Mouse (Mus musculus) heart, postnatal 0 days (tissue): ENCODE data around the gene Gm45799. TPM values are rescaled to one million over a fixed set of nuclear protein-coding genes. Genes with fewer than 3 reads are reported as not detected.

ENCODE experiments used
- ATAC-seq: fragments of 200-750 bp; cut with Nextera tagmentation; 2 replicates; pipeline ENCODE4 v1.8.0; 2017; ENCODE audit warnings: low read depth, moderate number of reproducible peaks, moderate library complexity; ENCODE audit not compliant: insufficient read depth
- DNase-seq: peaks from one replicate; pipeline ENCODE4 v3.0.0-alpha.2; 2016; ENCODE audit warnings: low spot score
- H3K27ac ChIP-seq: fragments of 300-500 bp; sonication (generic); 2 replicates; pipeline ENCODE4 v1.5.1; 2014; ENCODE audit warnings: low read depth, mild to moderate bottlenecking
- H3K27me3 ChIP-seq: fragments of 300-500 bp; sonication (generic); 2 replicates; pipeline ENCODE4 v1.6.1; 2014; ENCODE audit warnings: low read length, mixed read lengths; ENCODE audit not compliant: control insufficient read depth, insufficient read depth
- H3K36me3 ChIP-seq: fragments of 300-500 bp; sonication (generic); replicated peaks from 2 replicates; pipeline ENCODE4 v1.6.1; 2014; ENCODE audit warnings: low read length, mixed read lengths; ENCODE audit not compliant: control insufficient read depth, insufficient read depth
- H3K4me1 ChIP-seq: fragments of 300-500 bp; sonication (generic); 2 replicates; pipeline ENCODE4 v1.6.1; 2014; ENCODE audit warnings: antibody characterized with exemption; ENCODE audit not compliant: control insufficient read depth, insufficient read depth
- H3K4me2 ChIP-seq: fragments of 300-500 bp; sonication (generic); 2 replicates; pipeline ENCODE4 v1.6.1; 2014; ENCODE audit warnings: low read depth, mild to moderate bottlenecking, low read length, moderate library complexity
- H3K4me3 ChIP-seq: fragments of 300-500 bp; sonication (generic); 2 replicates; pipeline ENCODE4 v1.5.1; 2014; ENCODE audit warnings: low read depth, low read length
- H3K9ac ChIP-seq: fragments of 300-500 bp; sonication (generic); replicated peaks from 2 replicates; pipeline ENCODE4 v1.6.1; 2014; ENCODE audit warnings: low read depth, low read length, mixed read lengths
- H3K9me3 ChIP-seq: fragments of 300-500 bp; sonication (generic); replicated peaks from 2 replicates; pipeline ENCODE4 v1.6.1; 2016; ENCODE audit warnings: low read length; ENCODE audit not compliant: control insufficient read depth
- CTCF ChIP-seq: IDR thresholded peaks from 2 replicates; pipeline ENCODE4 v1.5.1; 2016; ENCODE audit warnings: antibody characterized with exemption, control low read depth, low read depth
- EP300 ChIP-seq: IDR thresholded peaks from 2 replicates; pipeline ENCODE4 v1.6.1; 2016; ENCODE audit warnings: antibody characterized with exemption, low read depth
- WGBS: fragments of 180-500 bp; shearing (Covaris S2); extraction: QIAGEN DNeasy Blood & Tissue Kit; methylation state at CpG from one replicate; pipeline ENCODE4 v1.1.7; 2014; 5-methylcytosine and 5-hydroxymethylcytosine counted together
- polyA plus RNA-seq: library from polyadenylated mRNA; unstranded; fragments of >200 nt; fragmentation: Nextera tagmentation; extraction: Ambion mirVana; gene quantifications from 2 replicates; pipeline ENCODE4 v1.2.1, GENCODE M21; 2015
- total RNA-seq: library from RNA; depleted of rRNA; stranded (reverse); fragments of >200 nt; gene quantifications from 2 replicates; pipeline ENCODE4 v1.2.3, GENCODE M21; 2014; ENCODE audit warnings: low replicate concordance

The Gm45799 gene
- total and polyA plus RNA-seq, 2 experiments from 2014 or later = 58.4 to 126 TPM

DNA sequence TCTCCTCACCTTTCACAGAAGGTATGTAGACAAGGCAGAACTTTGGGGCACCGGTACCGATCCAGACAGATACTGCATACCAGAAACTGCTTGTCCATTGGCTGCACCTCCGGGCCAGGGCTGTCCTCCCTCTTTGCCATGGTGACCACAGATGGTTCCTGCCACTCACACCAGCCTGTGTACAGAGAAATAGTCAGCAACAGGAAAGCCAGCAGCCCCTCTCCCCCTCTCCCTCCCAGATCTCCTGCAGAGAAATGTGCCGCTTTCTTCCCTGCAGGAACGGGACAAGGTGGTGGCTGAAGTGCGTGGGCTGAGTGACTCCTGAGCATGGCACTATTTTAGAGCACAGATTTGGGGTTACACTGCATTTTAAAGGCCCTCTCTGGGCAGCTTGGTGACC, 15.0 kb upstream of the Gm45799 start:
- H3K4me1 ChIP-seq = peaks cover 6% of the 10 kb centered on the region
- no peaks in the 10 kb centered on the region for H3K27me3 ChIP-seq
- DNase-seq = no peak
- WGBS = 69% methylated on average over 6 of the region's 6 CpGs
- TF ChIP-seq EP300 = no peak
- TF ChIP-seq CTCF = no peak
- no peak overlapping the region for H3K4me2 ChIP-seq
- no peak overlapping the region for H3K9ac ChIP-seq
- ATAC-seq = no peak
- no peak overlapping the region for H3K27ac ChIP-seq
- H3K9me3 ChIP-seq = no peaks in the 10 kb centered on the region
- H3K4me3 ChIP-seq = no peak overlapping the region
- peaks cover 41% of the 10 kb centered on the region for H3K36me3 ChIP-seq

DNA sequence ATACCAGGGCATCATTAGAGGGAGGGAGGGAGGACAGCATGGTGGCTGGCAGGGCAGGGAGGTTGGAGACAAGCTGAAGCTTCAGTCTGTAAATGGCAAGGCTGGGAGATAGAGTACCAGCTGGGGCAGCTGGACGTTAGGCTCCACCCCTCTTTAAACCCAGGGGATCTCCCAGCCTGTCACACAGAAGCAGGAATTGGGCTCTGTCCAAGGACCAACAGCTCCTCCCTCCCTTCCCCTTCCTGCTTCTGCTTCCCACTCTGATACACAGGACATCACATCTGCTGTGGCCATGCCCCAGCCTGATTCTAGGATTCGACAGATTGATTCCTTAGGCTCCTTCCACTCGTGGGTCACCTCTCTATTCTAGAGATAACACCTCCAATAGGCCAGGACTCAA, 11.7 kb upstream of the Gm45799 start:
- no peak for TF ChIP-seq EP300
- TF ChIP-seq CTCF = no peak
- 0% methylated on average over 3 of the region's 3 CpGs for WGBS
- no peak overlapping the region for H3K9ac ChIP-seq
- no peaks in the 10 kb centered on the region for H3K27me3 ChIP-seq
- H3K36me3 ChIP-seq = peaks cover 17% of the 10 kb centered on the region
- peak; percentile 85 for DNase-seq
- H3K4me3 ChIP-seq = no peak overlapping the region
- peak; percentile 72 for ATAC-seq
- peak overlapping the region; percentile 67 for H3K27ac ChIP-seq
- H3K9me3 ChIP-seq = no peaks in the 10 kb centered on the region
- H3K4me2 ChIP-seq = no peak overlapping the region; the same call in 1 of the 2 replicates
- H3K4me1 ChIP-seq = peaks cover 13% of the 10 kb centered on the region

DNA sequence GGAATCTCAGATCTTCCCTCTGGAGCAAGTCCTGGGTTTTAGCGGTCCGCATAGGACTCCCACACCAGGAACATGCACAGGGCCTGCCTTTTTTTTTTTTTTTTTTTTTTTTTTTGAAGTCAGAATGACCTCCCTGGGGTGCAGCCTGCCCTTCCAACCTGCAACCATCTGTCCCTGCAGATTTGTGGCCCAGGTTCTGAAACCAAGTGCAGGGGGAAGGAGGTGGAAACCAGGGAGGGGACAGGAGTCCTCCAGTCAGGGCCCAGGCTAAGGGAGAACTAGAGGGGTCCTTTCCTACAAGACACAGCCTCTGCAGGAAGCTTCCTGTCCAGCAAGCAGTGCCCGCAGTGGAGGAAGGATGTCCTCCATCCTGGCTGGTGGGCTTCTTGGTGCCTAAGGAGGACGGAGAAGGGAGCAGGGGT, 7.8 kb upstream of the Gm45799 start:
- H3K27me3 ChIP-seq = no peaks in the 10 kb centered on the region
- H3K4me2 ChIP-seq = peak overlapping the region; percentile 80
- DNase-seq (no peak), ATAC-seq (no peak)
- peak overlapping the region; percentile 56; the same call in 1 of the 2 replicates for H3K27ac ChIP-seq
- 17% methylated on average over 4 of the region's 4 CpGs for WGBS
- H3K9me3 ChIP-seq = no peaks in the 10 kb centered on the region
- TF ChIP-seq CTCF (no peak), EP300 (no peak)
- peak overlapping the region; percentile 72 for H3K4me3 ChIP-seq
- peaks cover 25% of the 10 kb centered on the region for H3K4me1 ChIP-seq
- H3K9ac ChIP-seq = peak overlapping the region; percentile 74
- peaks cover 21% of the 10 kb centered on the region for H3K36me3 ChIP-seq

DNA sequence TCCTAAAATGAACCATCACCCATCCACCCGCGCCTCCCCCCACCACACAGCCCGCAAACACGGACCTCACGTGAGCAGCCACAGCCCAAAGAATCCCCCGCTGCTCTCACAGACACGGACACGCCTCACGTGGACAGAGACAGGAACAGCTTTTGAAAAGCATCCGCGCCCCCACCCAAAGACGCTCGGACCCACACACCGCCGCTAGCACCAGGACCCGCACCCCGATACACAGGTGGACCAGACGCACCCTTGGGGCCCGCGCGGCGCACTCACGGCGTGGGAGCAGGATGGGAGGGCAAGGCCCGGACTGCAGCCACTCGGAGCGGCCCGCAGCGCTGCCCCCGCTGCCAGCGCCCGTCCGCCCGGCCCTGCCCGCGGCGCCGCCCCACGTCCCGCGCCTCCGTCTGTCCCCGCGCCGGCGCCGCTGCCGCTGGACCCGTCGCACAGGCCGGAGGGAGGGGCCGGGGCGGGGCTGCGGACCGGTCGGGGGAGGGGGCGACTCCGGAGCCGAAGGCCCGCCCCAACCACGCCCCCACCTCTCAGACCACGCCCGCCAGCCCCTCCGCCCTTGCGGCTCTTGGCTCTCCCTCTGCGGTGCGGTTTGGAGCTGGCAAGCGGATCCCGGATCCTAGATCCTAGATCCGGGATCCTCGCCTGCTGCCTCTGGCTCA, 7.1 kb upstream of the Gm45799 start, which contains the start of gene Trim3:
TSS of gene Trim3 (minus strand) at position 445 of the 674 bp plus-strand sequence.
- H3K9ac ChIP-seq = peak within 1 kb of the TSS; percentile 74
- H3K4me3 ChIP-seq = peak within 1 kb of the TSS; percentile 72
- TF ChIP-seq CTCF = no peak
- no peak for TF ChIP-seq EP300
- DNase-seq = peak; percentile 90
- WGBS = under 1% methylated on average over 42 of the region's 71 CpGs
- H3K9me3 ChIP-seq = no peaks in the 10 kb centered on the region
- H3K27ac ChIP-seq = peak within 1 kb of the TSS; percentile 61
- H3K4me1 ChIP-seq = peaks cover 25% of the 10 kb centered on the region
- peaks cover 24% of the 10 kb centered on the region for H3K36me3 ChIP-seq
- peak within 1 kb of the TSS; percentile 80 for H3K4me2 ChIP-seq
- ATAC-seq = peak; percentile 93
- H3K27me3 ChIP-seq = no peaks in the 10 kb centered on the region

DNA sequence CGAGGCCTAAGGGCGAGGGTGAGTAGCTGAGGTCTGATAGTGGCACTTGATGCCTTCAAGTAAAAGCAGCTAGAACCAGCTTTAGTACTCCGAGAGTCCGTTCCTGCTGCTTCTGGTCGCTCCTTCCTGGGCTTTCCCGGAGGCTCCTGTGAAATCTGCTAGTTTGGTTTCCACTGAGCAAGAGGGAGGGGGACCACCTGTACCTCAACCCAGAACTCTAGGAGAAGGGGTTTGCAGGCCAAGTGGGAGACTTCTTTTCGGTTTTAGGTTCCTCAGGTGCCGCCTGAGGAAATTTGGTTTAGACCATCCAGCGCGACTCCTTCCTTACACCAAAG, 6.6 kb upstream of the Gm45799 start:
- TF ChIP-seq CTCF (no peak), EP300 (no peak)
- WGBS = 3% methylated on average over 10 of the region's 10 CpGs
- ATAC-seq = no peak
- Histone ChIP-seq H3K36me3 (peaks cover 24% of the 10 kb centered on the region), H3K4me1 (peaks cover 25% of the 10 kb centered on the region; the same call in 1 of the 2 replicates), H3K27ac (peak overlapping the region; percentile 61), H3K4me3 (peak overlapping the region; percentile 72), H3K4me2 (peak overlapping the region; percentile 80), H3K27me3 (no peaks in the 10 kb centered on the region), H3K9me3 (no peaks in the 10 kb centered on the region), H3K9ac (peak overlapping the region; percentile 74)
- DNase-seq = no peak
